Mouse (Mus musculus): ENCODE measurements around the gene Crip1. TPM values are rescaled to one million over a fixed set of nuclear protein-coding genes. Genes with fewer than 3 reads are reported as not detected.

Crip1 gene
- total and polyA plus RNA-seq, 2 experiments from 2014 or later: 15.4 to 35.8 TPM

GRCm38 (mm10) chr12:113140616-113141411 lies 5.3 kb upstream of the Crip1 start:
- Histone ChIP-seq H3K4me2 (ENCODE audit: low read depth, low read length) (peak overlapping the region; percentile 68), H3K27ac (peak overlapping the region; percentile 74), H3K36me3 (ENCODE audit: insufficient read depth, low read length) (peaks cover 32% of the 10 kb centered on the region), H3K4me1 (ENCODE audit: insufficient read depth, low read length) (peaks cover 34% of the 10 kb centered on the region), H3K27me3 (ENCODE audit: insufficient read depth, low read length) (no peaks in the 10 kb centered on the region), H3K9me3 (ENCODE audit: low read length) (no peaks in the 10 kb centered on the region), H3K4me3 (ENCODE audit: low read length) (peak overlapping the region; percentile 52), H3K9ac (replicated peaks; ENCODE audit: low read length) (peak overlapping the region; percentile 56)
- WGBS: 2% methylated on average over 48 of the region's 49 CpGs
- peak; percentile 30 for DNase-seq (ENCODE audit: low spot score)
- TF ChIP-seq CTCF (IDR thresholded peaks at IDR 0.05; ENCODE audit: low read depth): no peak
- ATAC-seq: peak; percentile 19

- H3K27ac ChIP-seq: peak overlapping the region; percentile 74
- no peaks in the 10 kb centered on the region for H3K27me3 ChIP-seq (ENCODE audit: insufficient read depth, low read length)
- TF ChIP-seq CTCF (IDR thresholded peaks at IDR 0.05; ENCODE audit: low read depth): no peak
- DNase-seq (ENCODE audit: low spot score): peak; percentile 50
- ATAC-seq: no peak
- 14% methylated on average over 8 of the region's 8 CpGs for WGBS
- H3K4me1 ChIP-seq (ENCODE audit: insufficient read depth, low read length): peaks cover 39% of the 10 kb centered on the region
- peak overlapping the region; percentile 52 for H3K4me3 ChIP-seq (ENCODE audit: low read length)
- peak overlapping the region; percentile 56 for H3K9ac ChIP-seq (replicated peaks; ENCODE audit: low read length)
- H3K36me3 ChIP-seq (ENCODE audit: insufficient read depth, low read length): peaks cover 25% of the 10 kb centered on the region; the same call in 1 of the 2 replicates
- no peaks in the 10 kb centered on the region for H3K9me3 ChIP-seq (ENCODE audit: low read length)
- H3K4me2 ChIP-seq (ENCODE audit: low read depth, low read length): peak overlapping the region; percentile 68
These were observed 4.6 kb upstream of the Crip1 start for GRCm38 (mm10) chr12:113141531-113141973.

GRCm38 (mm10) chr12:113142021-113142975 lies 3.8 kb upstream of the Crip1 start:
- H3K27me3 ChIP-seq (ENCODE audit: insufficient read depth, low read length): no peaks in the 10 kb centered on the region
- peak overlapping the region; percentile 74 for H3K27ac ChIP-seq
- ATAC-seq: peak; percentile 10; the same call in 1 of the 2 replicates
- H3K9ac ChIP-seq (replicated peaks; ENCODE audit: low read length): peak overlapping the region; percentile 56
- H3K36me3 ChIP-seq (ENCODE audit: insufficient read depth, low read length): peaks cover 17% of the 10 kb centered on the region; the same call in 1 of the 2 replicates
- WGBS: 12% methylated on average over 15 of the region's 15 CpGs
- peak; percentile 23; the same call in 1 of the 2 replicates for TF ChIP-seq CTCF (IDR thresholded peaks at IDR 0.05; ENCODE audit: low read depth)
- H3K4me1 ChIP-seq (ENCODE audit: insufficient read depth, low read length): peaks cover 45% of the 10 kb centered on the region
- peak overlapping the region; percentile 52 for H3K4me3 ChIP-seq (ENCODE audit: low read length)
- DNase-seq (ENCODE audit: low spot score): peak; percentile 78
- H3K9me3 ChIP-seq (ENCODE audit: low read length): no peaks in the 10 kb centered on the region
- H3K4me2 ChIP-seq (ENCODE audit: low read depth, low read length): peak overlapping the region; percentile 68

- Histone ChIP-seq H3K36me3 (ENCODE audit: insufficient read depth, low read length) (peaks cover 12% of the 10 kb centered on the region; the same call in 1 of the 2 replicates), H3K9me3 (ENCODE audit: low read length) (no peaks in the 10 kb centered on the region), H3K27ac (peak overlapping the region; percentile 74; the same call in 1 of the 2 replicates), H3K27me3 (ENCODE audit: insufficient read depth, low read length) (no peaks in the 10 kb centered on the region), H3K4me1 (ENCODE audit: insufficient read depth, low read length) (peaks cover 49% of the 10 kb centered on the region), H3K9ac (replicated peaks; ENCODE audit: low read length) (no peak overlapping the region), H3K4me2 (ENCODE audit: low read depth, low read length) (peak overlapping the region; percentile 68), H3K4me3 (ENCODE audit: low read length) (peak overlapping the region; percentile 52)
- ATAC-seq: no peak
- 61% methylated on average over 7 of the region's 7 CpGs for WGBS
- no peak for TF ChIP-seq CTCF (IDR thresholded peaks at IDR 0.05; ENCODE audit: low read depth)
- DNase-seq (ENCODE audit: low spot score): no peak
These were observed 3.0 kb upstream of the Crip1 start for GRCm38 (mm10) chr12:113143164-113143563.

- no peak overlapping the region for H3K9ac ChIP-seq (replicated peaks; ENCODE audit: low read length)
- DNase-seq (ENCODE audit: low spot score) (peak; percentile 40), ATAC-seq (no peak)
- peaks cover 11% of the 10 kb centered on the region; the same call in 1 of the 2 replicates for H3K36me3 ChIP-seq (ENCODE audit: insufficient read depth, low read length)
- TF ChIP-seq CTCF (IDR thresholded peaks at IDR 0.05; ENCODE audit: low read depth): peak; percentile 79
- no peak overlapping the region for H3K4me3 ChIP-seq (ENCODE audit: low read length)
- 75% methylated on average over 20 of the region's 20 CpGs for WGBS
- H3K4me2 ChIP-seq (ENCODE audit: low read depth, low read length): no peak overlapping the region
- no peaks in the 10 kb centered on the region for H3K27me3 ChIP-seq (ENCODE audit: insufficient read depth, low read length)
- H3K4me1 ChIP-seq (ENCODE audit: insufficient read depth, low read length): peaks cover 43% of the 10 kb centered on the region
- no peaks in the 10 kb centered on the region for H3K9me3 ChIP-seq (ENCODE audit: low read length)
- no peak overlapping the region for H3K27ac ChIP-seq
These were observed 1.9 kb upstream of the Crip1 start for GRCm38 (mm10) chr12:113144001-113144756.

DNA sequence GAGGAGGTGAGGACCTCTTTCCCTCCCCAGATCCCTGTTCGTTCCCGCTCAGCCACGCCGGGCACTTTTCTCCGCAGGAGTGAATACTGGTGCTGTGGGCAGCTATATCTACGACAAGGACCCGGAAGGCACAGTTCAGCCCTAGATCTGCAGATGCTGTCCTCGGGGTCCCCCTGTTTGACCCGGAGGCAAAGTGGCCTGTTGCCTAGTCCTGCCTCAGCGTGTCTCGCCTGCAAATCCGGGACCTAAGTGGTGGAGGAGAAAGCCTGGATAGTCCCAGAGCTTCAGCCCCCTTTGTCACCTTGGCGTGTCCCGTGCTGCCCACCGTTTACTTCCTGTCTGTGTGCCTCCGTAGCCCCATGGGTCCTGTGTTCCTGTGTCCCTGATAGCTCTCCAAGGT lies 1.2 kb upstream of the Crip1 start:
- Histone ChIP-seq H3K9ac (replicated peaks; ENCODE audit: low read length) (no peak overlapping the region), H3K27me3 (ENCODE audit: insufficient read depth, low read length) (no peaks in the 10 kb centered on the region), H3K4me1 (ENCODE audit: insufficient read depth, low read length) (peaks cover 36% of the 10 kb centered on the region), H3K36me3 (ENCODE audit: insufficient read depth, low read length) (peaks cover 11% of the 10 kb centered on the region; the same call in 1 of the 2 replicates), H3K27ac (no peak overlapping the region), H3K9me3 (ENCODE audit: low read length) (no peaks in the 10 kb centered on the region), H3K4me2 (ENCODE audit: low read depth, low read length) (no peak overlapping the region), H3K4me3 (ENCODE audit: low read length) (no peak overlapping the region)
- no peak for TF ChIP-seq CTCF (IDR thresholded peaks at IDR 0.05; ENCODE audit: low read depth)
- ATAC-seq: no peak
- no peak for DNase-seq (ENCODE audit: low spot score)
- WGBS: 93% methylated on average over 16 of the region's 16 CpGs

Measured in hindbrain, postnatal 0 days (tissue).